Mouse (Mus musculus) olfactory bulb, adult 2 months (tissue): ENCODE results near the gene Slc39a11.

Experiments used
- CTCF ChIP-seq: fragments of 200-500 bp; IDR thresholded peaks from 2 replicates; pipeline ENCODE4 v1.5.1; 2012; ENCODE audit warnings: low read depth, mild to moderate bottlenecking, low read length, moderate library complexity; ENCODE audit not compliant: insufficient read depth
- POLR2A ChIP-seq: fragments of 200-500 bp; IDR thresholded peaks from 2 replicates; pipeline ENCODE4 v1.6.1; 2012; ENCODE audit warnings: mild to moderate bottlenecking, low read depth, low read length, moderate library complexity; ENCODE audit not compliant: insufficient read depth

- TF ChIP-seq CTCF, result no peak
- no peak for TF ChIP-seq POLR2A
Measured at GRCm38 (mm10) chr11:113678373-113678772, 28.5 kb upstream of the Slc39a11 start.
